Mouse (Mus musculus) megakaryocyte, embryonic 14.5 days (primary cell): ENCODE measurements at regions not wholly inside any gene's neighbourhood (a gene's known extent, or its start where the extent isn't known, plus 50 kb on each side); places are given as distances from the start of the nearest gene placed in this dataset.

Experiments used
- FLI1 ChIP-seq: IDR thresholded peaks from 2 replicates; pipeline ENCODE4 v1.6.1; 2012; ENCODE audit warnings: low read length, inconsistent platforms, mixed read lengths
- GATA1 ChIP-seq: IDR thresholded peaks from 3 replicates; pipeline ENCODE4 v1.6.1; 2012; ENCODE audit warnings: mixed read lengths, low read length, inconsistent platforms, borderline replicate concordance

- TF ChIP-seq GATA1 (no peak), FLI1 (no peak)
Observed at GRCm38 (mm10) chr17:63582870-63583269, 83.1 kb upstream of the Fbxl17 start.
